Mouse (Mus musculus) stomach, embryonic 16.5 days (tissue): ENCODE measurements at regions not wholly inside any gene's neighbourhood (a gene's known extent, or its start where the extent isn't known, plus 50 kb on each side); places are given as distances from the start of the nearest gene placed in this dataset.

Experiments used
- ATAC-seq: fragments of 200-750 bp; cut with Nextera tagmentation; 2 replicates; pipeline ENCODE4 v1.8.0; 2017; ENCODE audit warnings: moderate number of reproducible peaks, moderate TSS enrichment; ENCODE audit not compliant: insufficient read depth, low FRiP score
- H3K27ac ChIP-seq: fragments of 300-500 bp; sonication (generic); 2 replicates; pipeline ENCODE4 v1.5.1; 2014; ENCODE audit warnings: low read length
- H3K27me3 ChIP-seq: fragments of 300-500 bp; sonication (generic); 2 replicates; pipeline ENCODE4 v1.6.1; 2014; ENCODE audit warnings: low read length, control low read depth, mixed read lengths; ENCODE audit not compliant: control insufficient read depth, insufficient read depth
- H3K36me3 ChIP-seq: fragments of 300-500 bp; sonication (generic); 2 replicates; pipeline ENCODE4 v1.6.1; 2014; ENCODE audit warnings: low read length; ENCODE audit not compliant: control insufficient read depth, insufficient read depth
- H3K4me1 ChIP-seq: fragments of 300-500 bp; sonication (generic); 2 replicates; pipeline ENCODE4 v1.6.1; 2014; ENCODE audit warnings: low read length, control low read depth, mixed read lengths; ENCODE audit not compliant: control insufficient read depth, insufficient read depth
- H3K4me2 ChIP-seq: fragments of 300-500 bp; sonication (generic); 2 replicates; pipeline ENCODE4 v1.6.1; 2014; ENCODE audit warnings: low read depth, low read length, mixed read lengths
- H3K4me3 ChIP-seq: fragments of 300-500 bp; sonication (generic); replicated peaks from 2 replicates; pipeline ENCODE4 v1.5.1; 2014; ENCODE audit warnings: mild to moderate bottlenecking, low read length
- H3K9ac ChIP-seq: fragments of 300-500 bp; sonication (generic); 2 replicates; pipeline ENCODE4 v1.6.1; 2014; ENCODE audit warnings: low read length
- H3K9me3 ChIP-seq: fragments of 300-500 bp; sonication (generic); replicated peaks from 2 replicates; pipeline ENCODE4 v1.6.1; 2016; ENCODE audit warnings: low read length, control low read depth; ENCODE audit not compliant: control insufficient read depth
- WGBS: fragments of 180-500 bp; shearing (Covaris S2); extraction: QIAGEN DNeasy Blood & Tissue Kit; methylation state at CpG from one replicate; pipeline ENCODE4 v1.1.7; 2014; 5-methylcytosine and 5-hydroxymethylcytosine counted together

- H3K27ac ChIP-seq = no peak overlapping the region
- H3K9me3 ChIP-seq = no peaks in the 10 kb centered on the region
- H3K4me3 ChIP-seq = no peak overlapping the region
- no peak for ATAC-seq
- no peak overlapping the region for H3K9ac ChIP-seq
- WGBS = 3% methylated on average over 2 of the region's 2 CpGs
- H3K27me3 ChIP-seq = no peaks in the 10 kb centered on the region
- no peak overlapping the region for H3K4me2 ChIP-seq
- H3K36me3 ChIP-seq = no peaks in the 10 kb centered on the region
- H3K4me1 ChIP-seq = no peaks in the 10 kb centered on the region
Observed at GRCm38 (mm10) chr16:49278478-49278877, 221.2 kb downstream of the Myh15 start.

- Histone ChIP-seq H3K4me2 (no peak overlapping the region), H3K9ac (no peak overlapping the region), H3K27ac (no peak overlapping the region), H3K36me3 (no peaks in the 10 kb centered on the region), H3K9me3 (no peaks in the 10 kb centered on the region), H3K4me3 (no peak overlapping the region), H3K4me1 (no peaks in the 10 kb centered on the region), H3K27me3 (no peaks in the 10 kb centered on the region)
- 67% methylated on average over 4 of the region's 4 CpGs for WGBS
- ATAC-seq = no peak
Observed at GRCm38 (mm10) chr16:49288096-49288714, 230.9 kb downstream of the Myh15 start.

- Histone ChIP-seq H3K9me3 (no peaks in the 10 kb centered on the region), H3K4me2 (no peak overlapping the region), H3K9ac (no peak overlapping the region), H3K36me3 (no peaks in the 10 kb centered on the region), H3K4me1 (no peaks in the 10 kb centered on the region), H3K4me3 (no peak overlapping the region), H3K27ac (no peak overlapping the region), H3K27me3 (no peaks in the 10 kb centered on the region)
- WGBS = 80% methylated on average over 10 of the region's 10 CpGs
- peak; percentile 44; the same call in 1 of the 2 replicates for ATAC-seq
Observed at GRCm38 (mm10) chr16:49289200-49290079, 232.2 kb downstream of the Myh15 start.

- H3K36me3 ChIP-seq = no peaks in the 10 kb centered on the region
- WGBS = 81% methylated on average over 6 of the region's 6 CpGs
- no peaks in the 10 kb centered on the region for H3K4me1 ChIP-seq
- no peaks in the 10 kb centered on the region for H3K9me3 ChIP-seq
- no peak overlapping the region for H3K4me3 ChIP-seq
- no peak overlapping the region for H3K27ac ChIP-seq
- no peak overlapping the region for H3K4me2 ChIP-seq
- no peak for ATAC-seq
- H3K27me3 ChIP-seq = no peaks in the 10 kb centered on the region
- no peak overlapping the region for H3K9ac ChIP-seq
Observed at GRCm38 (mm10) chr16:49303612-49304307, 246.5 kb downstream of the Myh15 start.

- 67% methylated on average over 2 of the region's 2 CpGs for WGBS
- no peak overlapping the region for H3K4me2 ChIP-seq
- no peaks in the 10 kb centered on the region for H3K4me1 ChIP-seq
Observed at GRCm38 (mm10) chr16:49304354-49304753, 247.1 kb downstream of the Myh15 start.

GRCm38 (mm10) chr16:49317061-49317460 is 259.8 kb downstream of the Myh15 start:
- Histone ChIP-seq H3K9me3 (no peaks in the 10 kb centered on the region), H3K36me3 (no peaks in the 10 kb centered on the region), H3K9ac (no peak overlapping the region), H3K27me3 (no peaks in the 10 kb centered on the region), H3K4me2 (no peak overlapping the region), H3K27ac (no peak overlapping the region), H3K4me3 (no peak overlapping the region), H3K4me1 (no peaks in the 10 kb centered on the region)
- WGBS = 74% methylated on average over 2 of the region's 2 CpGs
- ATAC-seq = no peak

More at GRCm38 (mm10) chr16:49304354-49304753, 247.1 kb downstream of the Myh15 start:
- no peaks in the 10 kb centered on the region for H3K27me3 ChIP-seq
- no peak overlapping the region for H3K4me3 ChIP-seq
- no peak overlapping the region for H3K27ac ChIP-seq
- H3K36me3 ChIP-seq = no peaks in the 10 kb centered on the region
- no peaks in the 10 kb centered on the region for H3K9me3 ChIP-seq
- ATAC-seq = no peak
- H3K9ac ChIP-seq = no peak overlapping the region

GRCm38 (mm10) chr16:49319047-49319678 is 261.9 kb downstream of the Myh15 start:
- H3K9ac ChIP-seq = no peak overlapping the region
- WGBS = 76% methylated on average over 4 of the region's 4 CpGs
- no peak overlapping the region for H3K4me3 ChIP-seq
- H3K27me3 ChIP-seq = no peaks in the 10 kb centered on the region
- no peak for ATAC-seq
- no peaks in the 10 kb centered on the region for H3K9me3 ChIP-seq
- no peaks in the 10 kb centered on the region for H3K36me3 ChIP-seq
- H3K4me2 ChIP-seq = no peak overlapping the region
- H3K4me1 ChIP-seq = no peaks in the 10 kb centered on the region
- no peak overlapping the region for H3K27ac ChIP-seq

GRCm38 (mm10) chr16:49319774-49320173 is 262.5 kb downstream of the Myh15 start:
- Histone ChIP-seq H3K27ac (no peak overlapping the region), H3K4me3 (no peak overlapping the region), H3K4me1 (no peaks in the 10 kb centered on the region), H3K36me3 (no peaks in the 10 kb centered on the region), H3K9ac (no peak overlapping the region), H3K9me3 (no peaks in the 10 kb centered on the region), H3K4me2 (no peak overlapping the region), H3K27me3 (no peaks in the 10 kb centered on the region)
- no peak for ATAC-seq
- WGBS = 72% methylated on average over 5 of the region's 5 CpGs
